Mouse (Mus musculus) midbrain, embryonic 16.5 days (tissue): Measurements from ENCODE around the gene Ephx3. TPM values are rescaled to one million over a fixed set of nuclear protein-coding genes. Genes with fewer than 3 reads are reported as not detected.

Source experiments
- ATAC-seq: fragments of 200-750 bp; cut with Nextera tagmentation; 2 replicates; pipeline ENCODE4 v1.8.0; 2017; ENCODE audit warnings: moderate TSS enrichment
- H3K27ac ChIP-seq: fragments of 300-500 bp; sonication (generic); 2 replicates; pipeline ENCODE4 v1.5.1; 2014; ENCODE audit warnings: mild to moderate bottlenecking, low read length, mixed read lengths
- H3K27me3 ChIP-seq: fragments of 300-500 bp; sonication (generic); 2 replicates; pipeline ENCODE4 v1.6.1; 2014; ENCODE audit warnings: low read depth, low read length, mixed read lengths; ENCODE audit not compliant: control insufficient read depth, insufficient read depth
- H3K36me3 ChIP-seq: fragments of 300-500 bp; sonication (generic); 2 replicates; pipeline ENCODE4 v1.6.1; 2014; ENCODE audit warnings: mild to moderate bottlenecking, low read length, moderate library complexity, mixed read lengths; ENCODE audit not compliant: control insufficient read depth, insufficient read depth
- H3K4me1 ChIP-seq: fragments of 300-500 bp; sonication (generic); 2 replicates; pipeline ENCODE4 v1.6.1; 2014; ENCODE audit warnings: mild to moderate bottlenecking, low read length, mixed read lengths; ENCODE audit not compliant: control insufficient read depth, insufficient read depth
- H3K4me2 ChIP-seq: fragments of 300-500 bp; sonication (generic); 2 replicates; pipeline ENCODE4 v1.6.1; 2014; ENCODE audit warnings: mild to moderate bottlenecking, low read length, mixed read lengths
- H3K4me3 ChIP-seq: fragments of 300-500 bp; sonication (generic); 2 replicates; pipeline ENCODE4 v1.5.1; 2014; ENCODE audit warnings: low read depth, mild to moderate bottlenecking, low read length, moderate library complexity, mixed read lengths
- H3K9ac ChIP-seq: fragments of 300-500 bp; sonication (generic); 2 replicates; pipeline ENCODE4 v1.6.1; 2014; ENCODE audit warnings: low read depth, low read length, mixed read lengths
- H3K9me3 ChIP-seq: fragments of 300-500 bp; sonication (generic); replicated peaks from 2 replicates; pipeline ENCODE4 v1.6.1; 2014; ENCODE audit warnings: mild to moderate bottlenecking, low read length, mixed read lengths; ENCODE audit not compliant: control insufficient read depth, poor library complexity, severe bottlenecking
- WGBS: fragments of 180-500 bp; shearing (Covaris S2); extraction: QIAGEN DNeasy Blood & Tissue Kit; methylation state at CpG from one replicate; pipeline ENCODE4 v1.1.7; 2014; 5-methylcytosine and 5-hydroxymethylcytosine counted together
- polyA plus RNA-seq: library from polyadenylated mRNA; unstranded; fragments of >200 nt; fragmentation: Nextera tagmentation; extraction: Ambion mirVana; gene quantifications from 2 replicates; pipeline ENCODE4 v1.2.1, GENCODE M21; 2015

The Ephx3 gene
- polyA plus RNA-seq, 1 experiment from 2014 or later: 0.24 TPM

DNA sequence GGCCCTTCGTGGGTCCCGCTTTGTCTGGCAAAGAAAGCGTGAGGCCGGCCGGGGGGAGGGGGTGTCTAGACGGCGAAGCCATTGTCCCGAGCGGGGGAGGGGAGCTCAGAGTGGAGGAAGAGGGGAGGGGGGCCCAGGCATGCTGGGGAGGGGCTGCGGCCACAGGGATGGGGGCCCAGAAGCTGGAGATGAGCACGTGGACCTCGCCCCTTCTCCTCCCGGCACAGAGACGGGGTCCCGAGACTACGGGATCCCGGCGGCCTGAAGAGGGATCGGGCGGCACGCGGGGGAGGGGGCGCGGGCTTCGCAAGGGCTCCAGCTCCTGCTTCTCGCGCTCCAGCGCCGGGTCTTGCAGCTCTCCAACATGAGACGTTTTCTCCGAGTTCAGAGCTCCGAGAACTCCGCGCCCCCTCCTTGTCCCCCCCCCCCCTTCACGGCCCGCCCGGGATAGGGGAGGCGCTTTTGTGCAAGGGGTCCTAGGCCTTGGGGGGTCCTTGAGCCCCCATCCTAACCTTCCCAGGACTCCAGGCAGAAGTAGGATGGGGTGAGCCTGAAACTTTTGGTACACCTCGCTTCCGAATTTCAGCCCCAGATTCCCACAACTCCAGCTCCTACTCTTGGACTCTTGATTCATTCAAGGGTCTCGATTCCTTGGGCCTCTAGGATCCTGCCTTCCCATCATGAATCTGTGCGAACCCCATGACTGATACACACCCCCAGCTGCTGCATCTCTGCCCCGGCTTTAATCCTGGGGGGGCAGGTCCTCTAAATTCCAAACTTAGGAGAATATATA lies 23.4 kb downstream of the Ephx3 start:
- WGBS: 0% methylated on average over 35 of the region's 43 CpGs
- Histone ChIP-seq H3K27me3 (no peaks in the 10 kb centered on the region), H3K27ac (peak overlapping the region; percentile 78), H3K9me3 (no peaks in the 10 kb centered on the region), H3K9ac (peak overlapping the region; percentile 78), H3K4me1 (peaks cover 20% of the 10 kb centered on the region), H3K36me3 (no peaks in the 10 kb centered on the region), H3K4me3 (peak overlapping the region; percentile 58), H3K4me2 (peak overlapping the region; percentile 94)
- peak; percentile 55 for ATAC-seq

DNA sequence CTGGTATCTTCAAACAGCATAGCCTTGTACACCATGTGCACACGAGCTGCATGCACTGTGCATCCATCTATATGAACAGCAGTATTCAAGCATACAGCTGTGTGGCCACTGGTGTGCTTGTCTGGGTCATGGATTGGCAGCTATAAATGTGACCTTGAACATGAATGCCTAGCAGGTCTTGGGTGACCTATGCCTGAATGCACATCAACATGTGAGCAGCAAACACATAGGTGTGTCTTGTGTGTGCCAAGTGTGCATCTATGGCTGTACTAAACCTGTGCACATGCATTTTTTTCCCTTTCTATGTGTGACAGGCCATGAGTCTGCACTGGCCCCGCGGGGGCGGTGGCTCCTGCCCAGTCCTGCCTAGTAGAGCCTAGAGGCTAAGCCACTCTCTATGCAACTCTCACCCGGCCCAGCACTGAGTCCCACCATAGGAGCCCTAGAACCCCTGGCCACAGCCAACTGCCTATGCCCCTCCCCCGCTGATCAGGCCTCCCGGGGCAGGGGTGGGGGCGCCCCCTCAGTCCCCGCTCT lies 24.0 kb downstream of the Ephx3 start:
- Histone ChIP-seq H3K27ac (peak overlapping the region; percentile 78), H3K9me3 (no peaks in the 10 kb centered on the region), H3K9ac (peak overlapping the region; percentile 78), H3K4me2 (peak overlapping the region; percentile 94), H3K27me3 (no peaks in the 10 kb centered on the region), H3K36me3 (no peaks in the 10 kb centered on the region), H3K4me1 (peaks cover 20% of the 10 kb centered on the region), H3K4me3 (peak overlapping the region; percentile 58)
- WGBS: 2% methylated on average over 9 of the region's 9 CpGs
- peak; percentile 77 for ATAC-seq

GRCm38 (mm10) chr17:32164780-32165179 lies 24.6 kb downstream of the Ephx3 start:
- no peaks in the 10 kb centered on the region for H3K36me3 ChIP-seq
- ATAC-seq: no peak
- peak overlapping the region; percentile 94; the same call in 1 of the 2 replicates for H3K4me2 ChIP-seq
- H3K4me1 ChIP-seq: peaks cover 20% of the 10 kb centered on the region
- H3K9me3 ChIP-seq: no peaks in the 10 kb centered on the region
- no peaks in the 10 kb centered on the region for H3K27me3 ChIP-seq
- no peak overlapping the region for H3K4me3 ChIP-seq
- H3K9ac ChIP-seq: no peak overlapping the region
- H3K27ac ChIP-seq: peak overlapping the region; percentile 78

GRCm38 (mm10) chr17:32163910-32164650 lies 25.3 kb downstream of the Ephx3 start:
- no peaks in the 10 kb centered on the region for H3K9me3 ChIP-seq
- H3K4me3 ChIP-seq: no peak overlapping the region
- WGBS: 55% methylated on average over 6 of the region's 6 CpGs
- no peak for ATAC-seq
- H3K27ac ChIP-seq: peak overlapping the region; percentile 59; the same call in 1 of the 2 replicates
- no peaks in the 10 kb centered on the region for H3K36me3 ChIP-seq
- no peak overlapping the region for H3K9ac ChIP-seq
- H3K4me2 ChIP-seq: 0 out of 2 replicates have a peak overlapping the region, but pooled peaks have one; percentile 5
- no peaks in the 10 kb centered on the region for H3K27me3 ChIP-seq
- peaks cover 20% of the 10 kb centered on the region for H3K4me1 ChIP-seq

GRCm38 (mm10) chr17:32162112-32162850 lies 27.1 kb downstream of the Ephx3 start:
- whole genome bisulfite sequencing: under 1% methylated on average over 54 of the region's 58 CpGs
- no peaks in the 10 kb centered on the region for H3K27me3 ChIP-seq
- H3K36me3 ChIP-seq: no peaks in the 10 kb centered on the region
- H3K9ac ChIP-seq: peak overlapping the region; percentile 70
- no peaks in the 10 kb centered on the region for H3K9me3 ChIP-seq
- peaks cover 20% of the 10 kb centered on the region for H3K4me1 ChIP-seq
- H3K27ac ChIP-seq: peak overlapping the region; percentile 67
- peak; percentile 66 for ATAC-seq
- peak overlapping the region; percentile 72 for H3K4me2 ChIP-seq
- peak overlapping the region; percentile 58 for H3K4me3 ChIP-seq

- Histone ChIP-seq H3K9ac (no peak overlapping the region), H3K4me3 (no peak overlapping the region), H3K4me2 (no peak overlapping the region), H3K36me3 (no peaks in the 10 kb centered on the region), H3K4me1 (peaks cover 12% of the 10 kb centered on the region), H3K27ac (no peak overlapping the region), H3K9me3 (no peaks in the 10 kb centered on the region), H3K27me3 (no peaks in the 10 kb centered on the region)
- 74% methylated on average over 4 of the region's 4 CpGs for WGBS
- no peak for ATAC-seq
Measured at GRCm38 (mm10) chr17:32160882-32161281, 28.5 kb downstream of the Ephx3 start.

GRCm38 (mm10) chr17:32158841-32159240 lies 30.5 kb downstream of the Ephx3 start:
- Histone ChIP-seq H3K27ac (no peak overlapping the region), H3K4me3 (no peak overlapping the region), H3K4me2 (no peak overlapping the region), H3K4me1 (peaks cover 5% of the 10 kb centered on the region; the same call in 1 of the 2 replicates), H3K27me3 (no peaks in the 10 kb centered on the region), H3K9me3 (no peaks in the 10 kb centered on the region), H3K36me3 (no peaks in the 10 kb centered on the region), H3K9ac (0 out of 2 replicates have a peak overlapping the region, but pooled peaks have one; percentile 0)
- no peak for ATAC-seq
- WGBS: 90% methylated on average over 13 of the region's 13 CpGs

GRCm38 (mm10) chr17:32146718-32147117 lies 42.6 kb downstream of the Ephx3 start:
- H3K4me2 ChIP-seq: no peak overlapping the region
- no peaks in the 10 kb centered on the region; the same call in 1 of the 2 replicates for H3K4me1 ChIP-seq
- H3K36me3 ChIP-seq: 0 out of 2 replicates have a peak, but pooled peaks cover 2% of the 10 kb centered on the region
- 89% methylated on average over 8 of the region's 8 CpGs for WGBS
- ATAC-seq: no peak
- H3K9ac ChIP-seq: no peak overlapping the region
- no peak overlapping the region for H3K4me3 ChIP-seq
- no peaks in the 10 kb centered on the region for H3K9me3 ChIP-seq
- no peak overlapping the region for H3K27ac ChIP-seq
- no peaks in the 10 kb centered on the region for H3K27me3 ChIP-seq
